Mouse (Mus musculus) olfactory bulb, adult 2 months (tissue): Measurements from ENCODE around the gene Bmpr1a.

ENCODE experiments used
- CTCF ChIP-seq: fragments of 200-500 bp; IDR thresholded peaks from 2 replicates; pipeline ENCODE4 v1.5.1; 2012; ENCODE audit warnings: low read depth, mild to moderate bottlenecking, low read length, moderate library complexity; ENCODE audit not compliant: insufficient read depth
- POLR2A ChIP-seq: fragments of 200-500 bp; IDR thresholded peaks from 2 replicates; pipeline ENCODE4 v1.6.1; 2012; ENCODE audit warnings: mild to moderate bottlenecking, low read depth, low read length, moderate library complexity; ENCODE audit not compliant: insufficient read depth

- TF ChIP-seq CTCF (no peak), POLR2A (no peak)
Measured at GRCm38 (mm10) chr14:34450451-34450850, 52.7 kb downstream of the Bmpr1a start.
